Mouse (Mus musculus): ENCODE measurements around the gene Pou5f1.
A peak's percentile ranks its signal among the peaks of the same experiment; 100 is the strongest.

Pou5f1 gene

DNA sequence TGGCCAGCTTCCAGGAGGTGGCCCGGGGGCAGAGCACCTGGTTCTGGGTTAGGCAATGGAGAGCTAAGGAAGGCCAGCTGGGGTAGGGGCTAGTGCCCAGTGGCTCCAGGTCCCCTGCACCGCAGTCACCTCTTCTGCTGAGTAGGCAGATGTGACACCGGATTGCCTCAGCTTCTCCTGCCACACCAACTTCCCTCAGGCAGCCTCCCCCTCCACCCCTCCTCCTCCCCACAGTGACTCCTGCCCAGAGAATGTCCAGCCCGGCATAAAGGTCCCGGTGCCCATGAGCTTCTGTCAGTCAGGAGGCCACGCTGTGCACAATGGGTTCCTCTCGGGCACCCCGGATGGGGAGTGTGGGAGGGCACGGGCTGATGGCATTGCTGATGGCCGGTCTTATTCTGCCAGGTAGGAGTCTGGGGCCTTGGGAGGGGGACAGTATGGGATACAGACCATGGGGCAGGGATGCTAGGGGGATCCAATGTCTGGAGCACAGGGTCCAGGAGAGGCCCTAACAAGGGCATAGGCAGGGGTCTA, 46.1 kb downstream of the Pou5f1 start, which contains the start of gene Cdsn:
Cdsn (plus strand) TSS at position 248 of the 534 bp plus-strand sequence.
- DNase-seq (ENCODE audit: low read depth): no peak

DNA sequence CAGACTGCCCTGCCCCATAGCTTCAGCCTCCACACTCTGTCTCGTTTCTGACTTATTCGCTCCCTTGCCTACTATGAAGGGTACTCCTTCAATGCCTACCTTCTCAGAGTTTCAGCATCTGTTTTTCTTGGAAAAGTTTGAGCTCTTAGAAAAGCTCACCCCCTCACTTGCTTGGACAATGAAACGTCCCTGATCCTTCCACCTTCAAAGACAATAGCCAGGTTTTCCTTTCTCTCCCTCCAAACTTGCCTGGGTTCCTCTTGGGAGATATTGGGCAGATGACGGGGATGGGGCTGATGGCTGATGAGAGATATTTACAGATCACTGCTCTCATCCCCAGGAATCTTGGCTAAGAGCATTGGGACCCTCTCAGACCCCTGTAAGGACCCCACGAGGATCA, 48.5 kb downstream of the Pou5f1 start:
- DNase-seq (ENCODE audit: low read depth): no peak

DNA sequence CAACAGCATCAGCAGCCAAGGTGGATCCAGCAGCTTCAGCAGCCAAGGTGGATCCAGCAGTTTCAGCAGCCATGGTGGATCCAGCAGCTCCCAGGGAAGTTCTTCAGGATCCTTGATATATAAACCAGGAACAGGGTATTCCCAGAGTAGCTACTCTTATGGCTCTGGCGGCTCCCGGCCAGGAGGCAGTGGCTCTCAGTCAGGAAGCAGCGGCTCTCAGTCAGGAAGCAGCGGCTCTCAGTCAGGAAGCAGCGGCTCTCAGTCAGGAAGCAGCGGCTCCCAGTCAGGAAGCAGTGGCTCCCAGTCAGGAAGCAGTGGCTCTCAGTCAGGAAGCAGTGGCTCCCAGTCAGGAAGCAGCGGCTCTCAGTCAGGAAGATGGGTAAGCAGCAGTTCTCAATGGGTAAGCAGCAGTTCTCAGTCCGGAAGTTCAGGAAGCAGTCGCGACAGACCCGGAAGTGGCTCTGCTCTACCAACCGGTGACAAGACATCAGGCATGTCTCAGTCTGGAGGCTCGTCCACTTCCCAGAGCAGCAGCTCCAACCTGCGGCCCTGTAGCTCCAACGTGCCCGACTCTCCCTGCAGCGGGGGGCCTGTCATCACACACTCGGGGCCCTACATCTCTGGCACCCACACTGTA, 49.1 kb downstream of the Pou5f1 start:
- no peak for DNase-seq (ENCODE audit: low read depth)

DNA sequence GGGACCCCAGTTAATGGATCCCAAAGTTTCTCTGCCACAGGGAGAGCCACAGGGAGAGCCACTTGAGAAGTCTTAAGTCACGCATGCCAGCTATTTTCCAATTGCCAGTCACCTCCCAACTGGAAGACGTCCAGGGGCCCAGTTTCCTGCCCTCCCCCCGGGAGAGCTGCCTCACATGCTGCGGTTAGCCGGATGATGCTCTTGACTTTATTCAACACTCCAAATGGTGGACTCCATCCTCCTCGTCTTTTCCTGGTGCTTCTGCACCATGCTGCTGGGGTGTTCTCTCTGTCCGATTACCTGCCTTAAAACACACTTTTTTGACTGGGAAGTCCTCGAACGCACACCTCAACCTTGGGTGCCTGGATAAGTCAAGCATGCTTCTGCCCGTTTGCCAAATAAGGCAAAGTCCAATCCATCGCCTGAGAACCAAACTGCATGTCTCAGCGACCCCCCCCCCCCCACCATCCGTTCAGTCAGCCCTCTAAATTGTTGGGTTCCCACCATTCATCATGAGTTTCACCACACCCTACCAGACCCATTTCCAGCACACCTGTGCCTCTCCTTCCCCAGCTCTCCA, 50.5 kb downstream of the Pou5f1 start:
- no peak for DNase-seq (ENCODE audit: low read depth)

DNA sequence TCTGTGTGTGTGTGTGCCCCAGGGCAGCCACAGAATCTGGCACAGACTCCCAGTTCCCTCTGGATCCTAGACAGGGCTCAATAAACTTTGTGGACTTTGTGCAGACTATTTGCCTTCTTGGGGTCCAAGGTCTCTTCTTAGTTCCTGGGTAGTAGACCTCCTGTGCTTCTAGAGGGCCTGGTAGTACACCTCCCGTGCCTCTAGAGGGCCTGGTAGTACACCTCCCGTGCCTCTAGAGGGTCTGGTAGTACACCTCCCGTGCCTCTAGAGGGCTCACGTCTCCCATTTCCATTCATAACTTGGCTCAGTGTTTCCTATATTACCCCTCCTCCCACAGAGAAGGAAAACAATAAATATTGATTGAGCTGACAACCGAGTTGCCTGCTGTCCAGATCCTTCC, 51.0 kb downstream of the Pou5f1 start:
- peak; percentile 25 for DNase-seq (ENCODE audit: low read depth)

DNA sequence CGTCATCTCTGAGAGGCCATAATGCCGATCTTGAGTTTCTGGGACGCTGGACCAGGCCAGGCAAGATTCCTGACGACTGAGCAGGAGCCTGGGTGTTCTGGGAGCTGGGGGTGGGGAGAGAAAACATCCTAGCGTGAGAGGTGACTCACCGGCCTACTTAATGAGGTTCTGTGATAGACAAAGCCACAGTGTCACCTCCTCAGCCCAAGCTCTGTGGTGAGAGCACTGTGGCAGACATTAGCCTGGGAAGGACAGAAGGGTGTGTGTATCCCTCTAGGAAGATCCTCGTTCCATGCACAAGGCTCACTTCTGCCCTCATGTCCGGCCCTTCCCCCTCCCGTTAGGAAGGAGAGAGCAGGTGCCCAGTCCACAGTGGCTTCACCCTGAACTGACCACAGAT, 51.5 kb downstream of the Pou5f1 start:
- no peak for DNase-seq (ENCODE audit: low read depth)

DNA sequence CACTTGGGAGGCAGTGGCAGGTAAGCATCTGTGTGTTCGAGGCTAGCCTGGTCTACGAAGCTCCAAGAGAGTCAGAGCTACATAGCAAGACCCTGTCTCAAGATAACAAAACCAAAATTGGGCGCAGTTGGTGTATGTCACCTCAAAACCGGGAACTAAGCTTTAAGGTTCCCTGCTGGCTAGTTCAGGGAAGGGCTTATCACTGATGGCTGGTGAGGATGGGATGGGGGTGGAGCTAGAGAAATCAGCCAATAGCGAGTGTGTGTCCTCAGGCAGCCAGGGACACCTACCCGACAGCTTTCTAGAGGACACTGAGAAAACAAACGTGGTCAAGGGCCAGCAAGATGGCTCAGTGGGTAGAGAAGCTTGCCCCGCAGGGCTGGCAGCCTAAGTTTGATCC, 52.4 kb downstream of the Pou5f1 start:
- no peak for DNase-seq (ENCODE audit: low read depth)
